Mouse (Mus musculus): ENCODE results near the gene Gstt2.

Gene Gstt2

GRCm38 (mm10) chr10:75823782-75824181, 13.4 kb downstream of the Gstt2 start:
- DNase-seq: no peak

- DNase-seq: no peak
These were observed 14.8 kb downstream of the Gstt2 start, which contains the start of gene Gstt4 for GRCm38 (mm10) chr10:75822443-75822842. TSS of gene Gstt4 (minus strand) at chr10:75822543.

- DNase-seq: no peak
These were observed 17.3 kb downstream of the Gstt2 start for GRCm38 (mm10) chr10:75819882-75820281.

- no peak for DNase-seq
These were observed 18.6 kb downstream of the Gstt2 start for GRCm38 (mm10) chr10:75818641-75819040.

- DNase-seq: no peak
These were observed 33.0 kb downstream of the Gstt2 start for GRCm38 (mm10) chr10:75804217-75804616.

- DNase-seq: no peak
These were observed 39.0 kb downstream of the Gstt2 start, which contains the start of gene Gstt1 for GRCm38 (mm10) chr10:75798176-75798696. TSS of gene Gstt1 (minus strand) at chr10:75798584.

GRCm38 (mm10) chr10:75797619-75798175, 39.5 kb downstream of the Gstt2 start:
- DNase-seq: peak; percentile 17

- DNase-seq: no peak
These were observed 40.3 kb downstream of the Gstt2 start for GRCm38 (mm10) chr10:75796731-75797516.

- DNase-seq: no peak
These were observed 42.3 kb downstream of the Gstt2 start for GRCm38 (mm10) chr10:75794880-75795279.

GRCm38 (mm10) chr10:75790773-75791172, 46.5 kb downstream of the Gstt2 start:
- peak; percentile 35 for DNase-seq

GRCm38 (mm10) chr10:75789841-75790240, 47.4 kb downstream of the Gstt2 start:
- no peak for DNase-seq

- no peak for DNase-seq
These were observed 48.0 kb downstream of the Gstt2 start for GRCm38 (mm10) chr10:75789081-75789735.

GRCm38 (mm10) chr10:75788277-75788676, 48.9 kb downstream of the Gstt2 start:
- DNase-seq: no peak

- no peak for DNase-seq
These were observed 51.8 kb downstream of the Gstt2 start for GRCm38 (mm10) chr10:75785442-75785841.
